Mouse (Mus musculus) CH12.LX (cell line): Measurements from ENCODE around the gene Chrdl2.

Experiments used
- CTCF ChIP-seq, 2 experiments: IDR thresholded peaks in 1 of 2; conservative IDR thresholded peaks in 1 of 2; 2 replicates each; pipeline ENCODE4 v1.5.1; 2011 to 2012; ENCODE audit warnings: low read depth in 2 of 2, low read length in 2 of 2, improper control_type of control experiment in 1 of 2, inconsistent platforms in 1 of 2, mild to moderate bottlenecking in 1 of 2, moderate library complexity in 1 of 2
- ELF1 ChIP-seq: IDR thresholded peaks from 2 replicates; pipeline ENCODE4 v1.6.1; 2014; ENCODE audit warnings: low read depth, mild to moderate bottlenecking, inconsistent platforms, low read length, improper control_type of control experiment
- MAFK ChIP-seq: IDR thresholded peaks from 2 replicates; pipeline ENCODE4 v1.6.1; 2011; ENCODE audit warnings: low read length, improper control_type of control experiment; ENCODE audit not compliant: insufficient replicate concordance
- RAD21 ChIP-seq: IDR thresholded peaks from 2 replicates; pipeline ENCODE4 v1.6.1; 2011; ENCODE audit warnings: low read depth, mild to moderate bottlenecking, low read length, improper control_type of control experiment, moderate library complexity
- USF1 ChIP-seq: IDR thresholded peaks from 2 replicates; pipeline ENCODE4 v1.6.1; 2014; ENCODE audit warnings: low read depth, mild to moderate bottlenecking, inconsistent platforms, low read length, improper control_type of control experiment
- ZKSCAN1 ChIP-seq: IDR thresholded peaks from 2 replicates; pipeline ENCODE4 v1.6.1; 2012; ENCODE audit warnings: low read depth, inconsistent platforms, low read length, improper control_type of control experiment, borderline replicate concordance

DNA sequence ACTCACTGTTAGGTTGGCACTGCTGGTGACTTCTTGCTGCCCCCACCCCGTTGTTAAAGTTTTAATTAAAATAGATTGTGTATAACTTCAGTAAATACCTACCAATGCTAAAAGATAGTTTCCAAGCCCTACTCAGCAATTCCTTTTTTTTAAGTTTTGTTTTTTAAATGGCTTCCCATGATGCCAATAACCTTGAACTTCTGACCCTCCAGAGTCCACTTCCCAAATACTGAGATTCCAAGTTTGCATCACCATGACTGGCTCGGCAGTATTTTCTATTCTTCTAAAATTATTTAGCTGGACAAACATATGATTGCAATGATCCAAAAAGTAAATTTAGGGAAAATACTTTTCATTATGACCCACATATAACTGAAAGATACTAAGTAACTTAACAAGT is 27.9 kb upstream of the Chrdl2 start:
- TF ChIP-seq ELF1 (no peak), USF1 (no peak), ZKSCAN1 (no peak), CTCF (conservative IDR thresholded peaks at IDR 0.05 in 1 of 2, IDR thresholded peaks at IDR 0.05 in 1 of 2; ENCODE audit: low read depth in 2 of 2, low read length in 2 of 2) (no peak), RAD21 (no peak), MAFK (no peak)
